Mouse (Mus musculus): ENCODE results near the gene Smarcal1.

DNA sequence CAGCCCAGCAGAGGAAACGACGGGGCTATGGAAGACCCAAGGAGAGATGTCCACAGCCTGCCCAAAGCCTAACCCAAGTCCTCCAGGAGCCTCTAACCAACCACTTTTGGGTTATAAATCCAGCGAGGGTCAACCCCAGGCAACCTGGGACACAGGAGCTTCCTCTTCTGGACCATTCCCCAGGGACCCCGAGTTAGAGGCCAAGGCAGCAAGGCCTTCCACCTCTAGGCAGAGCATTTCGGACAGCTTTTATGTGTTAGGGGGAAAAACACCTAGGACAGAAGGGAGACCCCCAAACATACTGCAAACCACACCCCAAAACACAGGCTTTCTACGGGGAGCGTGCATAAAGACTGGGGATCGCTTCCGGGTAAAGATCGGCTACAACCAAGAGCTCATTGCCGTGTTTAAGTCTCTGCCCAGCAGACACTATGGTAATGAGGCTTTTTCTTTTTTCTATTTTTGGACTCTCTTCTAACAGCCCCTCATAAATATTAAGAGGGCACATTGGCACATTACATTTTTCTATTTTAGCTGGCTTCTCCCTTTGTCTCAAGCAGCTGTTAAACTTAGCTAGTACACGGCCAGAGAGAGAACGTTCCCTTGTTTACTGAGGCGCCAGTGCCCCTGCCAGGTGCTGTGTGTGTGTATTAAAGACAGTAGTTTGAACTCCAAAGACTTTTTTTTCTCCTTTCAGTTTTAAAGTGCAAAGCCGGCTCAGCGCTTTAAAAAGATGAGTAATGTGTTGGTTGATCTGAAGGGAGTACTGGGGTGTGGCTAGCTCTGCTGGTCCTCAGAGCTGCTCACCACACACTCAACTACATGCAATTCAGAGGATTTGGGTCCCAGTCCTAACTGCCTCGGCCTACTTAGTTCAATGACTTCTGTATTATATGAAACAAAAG, 3.2 kb downstream of the Smarcal1 start:
- no peak for TF ChIP-seq EP300 (IDR thresholded peaks at IDR 0.05; ENCODE audit: low read depth in 1 of 2, low read length in 2 of 2)
- TF ChIP-seq GATA1 (IDR thresholded peaks at IDR 0.05; ENCODE audit: low read depth, low read length) = no peak
- TF ChIP-seq ZNF384 (IDR thresholded peaks at IDR 0.05; ENCODE audit: low read depth, low read length) = no peak
- TF ChIP-seq RCOR1 (IDR thresholded peaks at IDR 0.05; ENCODE audit: low read depth, low read length) = no peak
- TF ChIP-seq POLR2A (IDR thresholded peaks at IDR 0.05; ENCODE audit: control insufficient read depth in 1 of 2, insufficient read depth in 1 of 2, low read depth in 1 of 2, low read length in 2 of 2, poor library complexity in 1 of 2) = no peak
